Mouse (Mus musculus) megakaryocyte, embryonic 14.5 days (primary cell): ENCODE measurements around the gene Ugt1a7c. TPM values are rescaled to one million over a fixed set of nuclear protein-coding genes. Genes with fewer than 3 reads are reported as not detected.

Experiments used
- H3K27me3 ChIP-seq: replicated peaks from 2 replicates; pipeline ENCODE3; 2012; ENCODE audit warnings: inconsistent platforms
- H3K36me3 ChIP-seq: replicated peaks from 2 replicates; pipeline ENCODE3; 2012; ENCODE audit warnings: low read length, inconsistent platforms, mixed read lengths
- H3K4me1 ChIP-seq: 2 replicates; pipeline ENCODE4 v1.6.1; 2012; ENCODE audit warnings: inconsistent platforms
- H3K4me3 ChIP-seq: replicated peaks from 2 replicates; pipeline ENCODE3; 2012; ENCODE audit warnings: moderate library complexity, mild to moderate bottlenecking, inconsistent platforms
- H3K9me3 ChIP-seq: 2 replicates; pipeline ENCODE4 v1.6.1; 2012; ENCODE audit warnings: inconsistent platforms
- FLI1 ChIP-seq: IDR thresholded peaks from 2 replicates; pipeline ENCODE4 v1.6.1; 2012; ENCODE audit warnings: low read length, inconsistent platforms, mixed read lengths
- GATA1 ChIP-seq: IDR thresholded peaks from 3 replicates; pipeline ENCODE4 v1.6.1; 2012; ENCODE audit warnings: mixed read lengths, low read length, inconsistent platforms, borderline replicate concordance
- polyA plus RNA-seq: library from polyadenylated mRNA; stranded (reverse); fragments of >175 nt; gene quantifications from 2 replicates; pipeline ENCODE4 v1.2.3, GENCODE M21; 2012; ENCODE audit warnings: low replicate concordance; ENCODE audit not compliant: insufficient read depth

Ugt1a7c gene
- polyA plus RNA-seq, 1 experiment, result 11.0 TPM

DNA sequence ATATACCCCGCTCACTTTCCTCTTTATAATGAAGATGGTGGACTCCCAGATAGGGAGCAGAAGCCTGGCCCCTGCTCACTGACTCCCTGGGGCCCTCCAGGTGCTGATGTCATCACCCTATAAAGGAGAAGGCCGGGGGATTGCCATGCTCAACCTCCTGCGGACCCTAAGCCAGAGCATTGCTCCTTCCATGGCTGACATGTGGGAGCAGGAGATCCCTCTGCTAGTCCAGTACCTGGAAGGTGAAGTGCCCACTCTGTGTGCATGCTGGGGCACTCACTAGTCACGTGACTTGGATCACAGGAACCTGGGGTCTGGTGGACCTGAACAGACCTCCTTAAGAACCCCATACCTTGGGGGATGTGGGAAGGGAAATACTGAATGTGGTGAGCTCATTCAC, 145.7 kb downstream of the Ugt1a7c start:
- H3K36me3 ChIP-seq, result no peaks in the 10 kb centered on the region
- H3K27me3 ChIP-seq, result peaks cover 6% of the 10 kb centered on the region
- TF ChIP-seq GATA1 (no peak), FLI1 (no peak; the same call in 1 of the 2 replicates)
- no peaks in the 10 kb centered on the region for H3K4me1 ChIP-seq
- no peak overlapping the region for H3K4me3 ChIP-seq
- peaks cover 78% of the 10 kb centered on the region for H3K9me3 ChIP-seq

DNA sequence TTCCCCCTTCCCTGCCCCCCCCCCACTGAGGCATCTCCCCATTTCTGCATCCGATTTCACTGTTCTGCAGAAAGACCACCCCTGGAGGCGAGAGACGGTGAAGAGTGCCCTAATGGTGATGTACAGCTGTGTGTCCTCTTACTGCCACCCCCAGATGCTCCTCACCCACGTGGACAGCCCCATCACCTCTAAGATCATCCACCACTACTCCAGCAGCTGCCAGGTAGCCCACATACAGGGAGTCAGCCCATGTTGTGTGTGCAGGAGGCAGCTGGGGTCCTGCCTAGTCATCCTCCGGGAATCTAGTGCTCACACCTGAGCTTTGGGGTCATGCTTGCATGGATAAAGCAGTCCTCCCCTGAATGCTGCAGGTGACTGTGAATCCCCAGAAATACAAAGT, 149.0 kb downstream of the Ugt1a7c start:
- no peak for TF ChIP-seq GATA1
- no peak for TF ChIP-seq FLI1
- H3K9me3 ChIP-seq, result peaks cover 82% of the 10 kb centered on the region
- H3K36me3 ChIP-seq, result no peaks in the 10 kb centered on the region
- H3K27me3 ChIP-seq, result peaks cover 11% of the 10 kb centered on the region
- H3K4me1 ChIP-seq, result no peaks in the 10 kb centered on the region
- peak overlapping the region; percentile 14 for H3K4me3 ChIP-seq

DNA sequence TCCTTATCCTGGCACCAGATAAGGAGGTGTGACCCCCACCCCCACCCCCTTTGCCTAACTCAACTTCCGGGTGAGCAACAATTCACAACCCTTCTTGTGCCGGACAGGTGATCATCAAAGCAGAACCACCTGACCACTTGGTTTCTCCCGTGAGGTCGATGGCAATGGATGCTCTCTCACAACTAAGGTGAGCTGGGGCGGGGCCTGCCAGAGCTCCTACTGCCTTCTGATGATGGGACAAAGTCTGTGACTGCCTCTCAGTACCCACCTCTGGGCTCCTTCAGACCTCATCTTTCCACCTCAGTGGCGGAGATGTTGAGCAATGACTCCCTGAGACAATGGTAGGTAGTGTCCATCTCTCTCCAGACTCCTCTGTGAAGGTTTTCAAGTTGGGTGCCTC, 151.0 kb downstream of the Ugt1a7c start:
- peaks cover 13% of the 10 kb centered on the region for H3K27me3 ChIP-seq
- H3K4me3 ChIP-seq, result no peak overlapping the region
- no peaks in the 10 kb centered on the region for H3K36me3 ChIP-seq
- H3K9me3 ChIP-seq, result peaks cover 84% of the 10 kb centered on the region
- no peaks in the 10 kb centered on the region for H3K4me1 ChIP-seq
- TF ChIP-seq FLI1, result no peak
- TF ChIP-seq GATA1, result no peak

DNA sequence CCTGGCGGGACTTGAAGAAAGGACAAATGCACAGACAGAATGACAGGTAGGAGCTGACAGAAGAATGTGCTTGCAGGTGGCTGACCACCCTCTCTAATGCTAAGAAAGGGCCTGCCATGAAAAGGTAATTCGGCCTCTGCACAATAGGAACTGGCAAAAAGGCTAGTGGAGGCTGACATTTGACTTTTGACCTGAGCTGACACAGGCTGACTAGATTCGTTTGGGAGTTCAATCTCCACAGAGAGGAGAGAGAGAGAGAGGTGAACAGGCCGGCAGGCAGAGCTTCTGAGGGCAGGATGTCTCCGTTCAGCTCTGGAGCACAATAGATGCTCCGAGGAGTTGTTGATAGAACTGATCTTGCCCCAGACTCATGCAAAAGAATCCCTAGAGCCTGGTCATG, 151.5 kb downstream of the Ugt1a7c start:
- no peak overlapping the region for H3K4me3 ChIP-seq
- no peaks in the 10 kb centered on the region for H3K4me1 ChIP-seq
- peaks cover 84% of the 10 kb centered on the region for H3K9me3 ChIP-seq
- TF ChIP-seq FLI1, result no peak
- no peak for TF ChIP-seq GATA1
- H3K36me3 ChIP-seq, result no peaks in the 10 kb centered on the region
- peaks cover 16% of the 10 kb centered on the region for H3K27me3 ChIP-seq

DNA sequence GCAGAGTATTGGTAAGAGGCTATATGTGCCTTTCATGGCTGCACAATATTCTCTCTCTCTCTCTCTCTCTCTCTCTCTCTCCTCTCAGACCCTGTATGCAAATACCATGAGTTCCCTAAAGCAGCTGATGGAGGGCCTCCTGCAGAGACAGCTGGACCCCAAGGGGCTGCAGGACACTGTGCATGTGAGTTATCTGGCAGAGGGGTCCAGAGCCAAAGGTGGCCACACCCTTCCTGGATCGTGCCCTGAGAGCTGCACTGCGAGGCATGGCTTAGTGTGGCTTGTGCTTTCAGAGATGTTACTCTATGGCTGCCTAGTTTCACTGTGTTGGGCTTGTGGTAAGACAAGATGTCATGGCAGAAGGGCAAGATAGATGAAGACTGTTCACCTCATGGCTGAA, 152.8 kb downstream of the Ugt1a7c start:
- TF ChIP-seq FLI1, result no peak
- TF ChIP-seq GATA1, result no peak
- Histone ChIP-seq H3K4me3 (peak overlapping the region; percentile 26), H3K9me3 (peaks cover 87% of the 10 kb centered on the region), H3K36me3 (no peaks in the 10 kb centered on the region), H3K4me1 (no peaks in the 10 kb centered on the region), H3K27me3 (peaks cover 16% of the 10 kb centered on the region)

DNA sequence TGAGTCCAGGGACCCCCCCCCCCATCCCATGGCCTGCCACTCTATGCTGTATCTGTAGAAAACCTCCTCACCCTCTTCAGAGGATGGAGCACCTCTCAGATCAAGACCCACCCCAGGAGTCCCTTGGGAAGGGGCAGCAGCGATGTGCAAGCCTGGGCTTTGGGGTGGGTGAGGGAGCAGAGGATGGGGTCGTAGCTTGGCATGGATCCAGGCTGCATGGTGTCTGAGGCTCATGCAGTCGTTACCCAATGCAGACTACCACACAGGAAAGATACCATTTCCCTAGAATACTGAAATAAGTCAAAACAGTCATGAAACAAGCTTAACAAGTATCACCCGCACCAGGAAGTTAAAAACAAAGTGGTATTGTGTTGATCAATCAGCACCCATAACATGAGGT, 153.8 kb downstream of the Ugt1a7c start:
- peak overlapping the region; percentile 19 for H3K4me3 ChIP-seq
- no peaks in the 10 kb centered on the region for H3K36me3 ChIP-seq
- TF ChIP-seq FLI1 (no peak), GATA1 (no peak)
- peaks cover 4% of the 10 kb centered on the region; the same call in 1 of the 2 replicates for H3K4me1 ChIP-seq
- H3K9me3 ChIP-seq, result peaks cover 90% of the 10 kb centered on the region
- peaks cover 16% of the 10 kb centered on the region for H3K27me3 ChIP-seq

DNA sequence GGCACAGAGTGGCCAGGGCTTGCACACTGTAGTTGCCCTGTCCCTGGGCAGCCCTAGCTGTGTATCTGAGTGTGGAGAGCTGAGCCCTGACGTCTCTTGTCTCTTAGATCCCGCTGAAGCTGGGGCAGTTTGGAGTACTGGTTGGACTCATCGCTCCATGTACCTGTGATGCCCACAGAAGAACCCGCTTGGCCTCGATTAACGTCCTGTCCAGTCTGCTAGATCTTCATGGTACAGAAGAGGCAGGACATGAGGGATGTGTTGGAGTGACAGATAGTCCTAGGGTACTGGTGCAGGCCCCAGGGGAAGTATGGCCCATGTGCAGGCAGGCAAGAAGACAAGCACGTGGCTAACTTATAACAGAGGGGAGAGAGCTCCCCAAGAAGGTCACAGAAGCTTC, 154.7 kb downstream of the Ugt1a7c start:
- no peak overlapping the region for H3K4me3 ChIP-seq
- TF ChIP-seq FLI1 (no peak), GATA1 (no peak)
- peaks cover 87% of the 10 kb centered on the region for H3K9me3 ChIP-seq
- peaks cover 4% of the 10 kb centered on the region; the same call in 1 of the 2 replicates for H3K4me1 ChIP-seq
- H3K36me3 ChIP-seq, result no peaks in the 10 kb centered on the region
- peaks cover 14% of the 10 kb centered on the region for H3K27me3 ChIP-seq

DNA sequence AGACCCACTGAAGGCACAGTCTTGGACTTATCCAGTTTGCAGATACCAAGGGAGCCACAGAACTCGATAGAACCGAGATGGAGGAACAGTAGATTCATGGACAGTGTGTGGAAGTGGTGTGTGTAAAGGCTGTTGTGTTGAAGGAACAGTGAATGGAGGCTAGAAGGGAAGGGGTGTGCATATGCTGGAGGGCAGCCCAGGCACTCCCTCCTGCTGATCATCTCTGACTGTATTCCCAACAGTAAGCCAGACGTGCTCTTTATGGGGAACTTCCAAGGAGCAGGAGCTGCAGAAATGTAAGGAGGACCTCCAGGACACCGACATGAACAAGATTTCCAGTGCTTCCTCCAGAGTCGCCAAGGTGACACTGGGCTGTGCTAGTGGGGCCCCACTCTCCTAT, 155.2 kb downstream of the Ugt1a7c start:
- Histone ChIP-seq H3K27me3 (peaks cover 14% of the 10 kb centered on the region), H3K4me1 (peaks cover 4% of the 10 kb centered on the region; the same call in 1 of the 2 replicates), H3K9me3 (peaks cover 87% of the 10 kb centered on the region), H3K4me3 (peak overlapping the region; percentile 11), H3K36me3 (no peaks in the 10 kb centered on the region)
- no peak for TF ChIP-seq FLI1
- TF ChIP-seq GATA1, result no peak

DNA sequence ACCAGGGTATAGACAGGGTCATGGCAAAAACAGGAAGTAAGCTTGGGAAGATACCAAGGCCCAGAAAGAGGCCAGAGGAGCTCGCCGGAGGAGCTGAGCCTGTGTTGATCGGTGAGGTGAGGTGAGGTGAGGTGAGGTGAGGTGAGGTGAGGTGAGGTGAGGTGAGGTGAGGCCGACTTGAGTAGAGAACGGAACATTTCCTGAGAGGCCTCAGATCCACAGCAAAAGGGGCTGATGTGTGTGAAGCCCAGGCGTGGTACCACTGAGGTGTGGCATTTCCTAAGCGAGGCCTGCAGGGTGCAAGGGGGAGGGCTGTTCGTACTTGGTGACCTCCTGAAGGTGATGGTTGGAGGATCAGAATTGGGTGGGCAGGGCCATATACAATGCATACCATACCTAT, 158.2 kb downstream of the Ugt1a7c start:
- peaks cover 87% of the 10 kb centered on the region for H3K9me3 ChIP-seq
- peaks cover 18% of the 10 kb centered on the region for H3K27me3 ChIP-seq
- H3K4me1 ChIP-seq, result peaks cover 4% of the 10 kb centered on the region; the same call in 1 of the 2 replicates
- peak overlapping the region; percentile 12 for H3K4me3 ChIP-seq
- TF ChIP-seq GATA1 (no peak), FLI1 (no peak)
- H3K36me3 ChIP-seq, result no peaks in the 10 kb centered on the region

DNA sequence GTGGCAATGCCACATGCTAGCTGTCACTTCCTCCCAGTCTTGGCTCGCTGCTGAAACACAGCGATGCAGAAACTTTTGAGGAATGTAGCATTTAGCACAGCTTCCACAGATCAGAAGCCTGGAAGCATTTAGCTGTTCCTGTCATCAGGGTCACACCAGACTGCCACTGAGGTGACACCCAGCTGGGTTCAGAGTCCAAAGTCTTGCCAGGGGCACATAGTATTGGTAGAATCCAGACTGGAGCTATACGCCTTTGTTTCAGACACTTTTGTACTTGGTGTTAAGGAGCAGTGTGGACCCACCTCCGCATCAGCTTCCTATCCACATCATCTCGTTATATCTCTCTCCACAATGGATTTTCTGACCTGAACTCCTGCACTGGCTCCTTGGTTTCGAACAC, 158.7 kb downstream of the Ugt1a7c start:
- peaks cover 87% of the 10 kb centered on the region for H3K9me3 ChIP-seq
- TF ChIP-seq FLI1, result no peak
- TF ChIP-seq GATA1, result no peak
- no peaks in the 10 kb centered on the region for H3K36me3 ChIP-seq
- H3K4me1 ChIP-seq, result peaks cover 4% of the 10 kb centered on the region; the same call in 1 of the 2 replicates
- H3K4me3 ChIP-seq, result peak overlapping the region; percentile 12
- H3K27me3 ChIP-seq, result peaks cover 18% of the 10 kb centered on the region
